Mouse (Mus musculus): ENCODE data around the gene Smyd3. TPM values are rescaled to one million over a fixed set of nuclear protein-coding genes. Genes with fewer than 3 reads are reported as not detected.

The Smyd3 gene
- polyA plus RNA-seq, 1 experiment from 2014 or later = 13.1 TPM

- Histone ChIP-seq H3K27me3 (ENCODE audit: control insufficient read depth, insufficient read depth, low read length) (no peaks in the 10 kb centered on the region), H3K9me3 (ENCODE audit: control insufficient read depth, low read length) (no peaks in the 10 kb centered on the region), H3K4me2 (no peak overlapping the region), H3K9ac (ENCODE audit: low read length) (no peak overlapping the region), H3K4me3 (ENCODE audit: low read depth, low read length) (no peak overlapping the region), H3K4me1 (ENCODE audit: control insufficient read depth, insufficient read depth, low read length) (no peaks in the 10 kb centered on the region), H3K36me3 (ENCODE audit: control insufficient read depth, insufficient read depth, low read length) (no peaks in the 10 kb centered on the region), H3K27ac (ENCODE audit: low read depth, low read length) (no peak overlapping the region)
- DNase-seq (ENCODE audit: low spot score, missing footprints) (no peak), ATAC-seq (ENCODE audit: low FRiP score) (no peak)
- WGBS = 82% methylated on average over 9 of the region's 9 CpGs
Measured at GRCm38 (mm10) chr1:179198517-179199200, 319.2 kb downstream of the Smyd3 start.

- DNase-seq (ENCODE audit: low spot score, missing footprints) (no peak), ATAC-seq (ENCODE audit: low FRiP score) (no peak)
- no peaks in the 10 kb centered on the region for H3K9me3 ChIP-seq (ENCODE audit: control insufficient read depth, low read length)
- 74% methylated on average over 11 of the region's 11 CpGs for WGBS
- no peak overlapping the region for H3K4me2 ChIP-seq
- H3K9ac ChIP-seq (ENCODE audit: low read length) = no peak overlapping the region
- no peak overlapping the region for H3K27ac ChIP-seq (ENCODE audit: low read depth, low read length)
- no peaks in the 10 kb centered on the region for H3K27me3 ChIP-seq (ENCODE audit: control insufficient read depth, insufficient read depth, low read length)
- no peak overlapping the region for H3K4me3 ChIP-seq (ENCODE audit: low read depth, low read length)
- no peaks in the 10 kb centered on the region for H3K4me1 ChIP-seq (ENCODE audit: control insufficient read depth, insufficient read depth, low read length)
- no peaks in the 10 kb centered on the region for H3K36me3 ChIP-seq (ENCODE audit: control insufficient read depth, insufficient read depth, low read length)
Measured at GRCm38 (mm10) chr1:179197821-179198516, 319.9 kb downstream of the Smyd3 start.

GRCm38 (mm10) chr1:179197156-179197555 is 320.7 kb downstream of the Smyd3 start:
- H3K4me1 ChIP-seq (ENCODE audit: control insufficient read depth, insufficient read depth, low read length) = no peaks in the 10 kb centered on the region
- H3K4me2 ChIP-seq = no peak overlapping the region
- 62% methylated on average over 4 of the region's 4 CpGs for WGBS
- ATAC-seq (ENCODE audit: low FRiP score) (no peak), DNase-seq (ENCODE audit: low spot score, missing footprints) (no peak)
- H3K27ac ChIP-seq (ENCODE audit: low read depth, low read length) = no peak overlapping the region
- H3K36me3 ChIP-seq (ENCODE audit: control insufficient read depth, insufficient read depth, low read length) = no peaks in the 10 kb centered on the region
- H3K9ac ChIP-seq (ENCODE audit: low read length) = no peak overlapping the region
- no peaks in the 10 kb centered on the region for H3K27me3 ChIP-seq (ENCODE audit: control insufficient read depth, insufficient read depth, low read length)
- H3K9me3 ChIP-seq (ENCODE audit: control insufficient read depth, low read length) = no peaks in the 10 kb centered on the region
- H3K4me3 ChIP-seq (ENCODE audit: low read depth, low read length) = no peak overlapping the region

DNA sequence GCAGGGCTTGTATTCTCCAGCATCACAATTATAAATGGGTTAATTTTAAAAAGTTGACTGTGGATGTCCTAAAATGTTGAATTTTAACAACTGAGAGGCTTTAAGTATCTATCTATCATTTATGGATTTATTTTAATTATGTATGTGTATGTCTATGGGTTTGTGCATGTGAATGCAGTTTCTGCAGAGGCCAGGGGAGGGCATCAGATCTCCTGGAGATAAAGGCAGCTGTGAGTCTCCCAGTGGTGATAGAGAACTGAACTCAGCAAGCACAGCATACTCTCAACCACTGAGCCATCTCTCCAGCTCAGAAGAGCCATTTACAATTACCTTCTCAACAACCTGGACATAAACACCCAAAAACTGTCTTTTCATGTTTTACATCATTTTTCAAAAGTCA is 321.4 kb downstream of the Smyd3 start:
- no peak for DNase-seq (ENCODE audit: low spot score, missing footprints)
- no peaks in the 10 kb centered on the region for H3K27me3 ChIP-seq (ENCODE audit: control insufficient read depth, insufficient read depth, low read length)
- no peaks in the 10 kb centered on the region for H3K9me3 ChIP-seq (ENCODE audit: control insufficient read depth, low read length)
- no peak for ATAC-seq (ENCODE audit: low FRiP score)
- H3K4me3 ChIP-seq (ENCODE audit: low read depth, low read length) = no peak overlapping the region
- H3K9ac ChIP-seq (ENCODE audit: low read length) = no peak overlapping the region
- H3K36me3 ChIP-seq (ENCODE audit: control insufficient read depth, insufficient read depth, low read length) = no peaks in the 10 kb centered on the region
- no peak overlapping the region for H3K27ac ChIP-seq (ENCODE audit: low read depth, low read length)
- no peak overlapping the region for H3K4me2 ChIP-seq
- no peaks in the 10 kb centered on the region for H3K4me1 ChIP-seq (ENCODE audit: control insufficient read depth, insufficient read depth, low read length)

DNA sequence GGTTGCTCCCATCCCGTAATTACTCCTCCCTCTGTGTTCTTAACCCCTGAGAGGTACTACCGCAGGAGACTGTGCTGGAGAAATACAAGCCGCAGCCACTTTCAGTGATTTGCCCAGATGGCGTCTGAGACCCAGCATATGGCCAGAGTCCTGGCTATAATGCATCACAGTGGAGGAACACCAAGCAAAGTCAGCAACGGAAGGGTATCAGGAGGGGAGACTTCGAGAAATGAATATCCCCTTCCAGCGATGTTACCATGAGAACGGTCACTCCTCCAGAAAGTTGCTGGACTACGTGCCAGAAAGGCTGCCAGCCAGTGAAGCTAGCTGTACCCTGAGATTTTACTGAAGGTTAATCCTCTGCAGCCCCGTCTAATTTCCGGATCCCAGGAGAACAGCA is 325.1 kb downstream of the Smyd3 start:
- no peaks in the 10 kb centered on the region for H3K27me3 ChIP-seq (ENCODE audit: control insufficient read depth, insufficient read depth, low read length)
- 87% methylated on average over 11 of the region's 11 CpGs for WGBS
- H3K9me3 ChIP-seq (ENCODE audit: control insufficient read depth, low read length) = no peaks in the 10 kb centered on the region
- no peak overlapping the region for H3K4me3 ChIP-seq (ENCODE audit: low read depth, low read length)
- DNase-seq (ENCODE audit: low spot score, missing footprints) = no peak
- H3K4me1 ChIP-seq (ENCODE audit: control insufficient read depth, insufficient read depth, low read length) = no peaks in the 10 kb centered on the region
- H3K4me2 ChIP-seq = no peak overlapping the region
- ATAC-seq (ENCODE audit: low FRiP score) = no peak
- H3K9ac ChIP-seq (ENCODE audit: low read length) = no peak overlapping the region
- H3K36me3 ChIP-seq (ENCODE audit: control insufficient read depth, insufficient read depth, low read length) = no peaks in the 10 kb centered on the region
- H3K27ac ChIP-seq (ENCODE audit: low read depth, low read length) = no peak overlapping the region

GRCm38 (mm10) chr1:179190837-179191236 is 327.0 kb downstream of the Smyd3 start:
- no peak overlapping the region for H3K4me3 ChIP-seq (ENCODE audit: low read depth, low read length)
- no peaks in the 10 kb centered on the region for H3K36me3 ChIP-seq (ENCODE audit: control insufficient read depth, insufficient read depth, low read length)
- ATAC-seq (ENCODE audit: low FRiP score) (no peak), DNase-seq (ENCODE audit: low spot score, missing footprints) (no peak)
- no peak overlapping the region for H3K9ac ChIP-seq (ENCODE audit: low read length)
- H3K27me3 ChIP-seq (ENCODE audit: control insufficient read depth, insufficient read depth, low read length) = no peaks in the 10 kb centered on the region
- 84% methylated on average over 2 of the region's 2 CpGs for WGBS
- no peaks in the 10 kb centered on the region for H3K9me3 ChIP-seq (ENCODE audit: control insufficient read depth, low read length)
- no peaks in the 10 kb centered on the region for H3K4me1 ChIP-seq (ENCODE audit: control insufficient read depth, insufficient read depth, low read length)
- no peak overlapping the region for H3K4me2 ChIP-seq
- H3K27ac ChIP-seq (ENCODE audit: low read depth, low read length) = no peak overlapping the region

DNA sequence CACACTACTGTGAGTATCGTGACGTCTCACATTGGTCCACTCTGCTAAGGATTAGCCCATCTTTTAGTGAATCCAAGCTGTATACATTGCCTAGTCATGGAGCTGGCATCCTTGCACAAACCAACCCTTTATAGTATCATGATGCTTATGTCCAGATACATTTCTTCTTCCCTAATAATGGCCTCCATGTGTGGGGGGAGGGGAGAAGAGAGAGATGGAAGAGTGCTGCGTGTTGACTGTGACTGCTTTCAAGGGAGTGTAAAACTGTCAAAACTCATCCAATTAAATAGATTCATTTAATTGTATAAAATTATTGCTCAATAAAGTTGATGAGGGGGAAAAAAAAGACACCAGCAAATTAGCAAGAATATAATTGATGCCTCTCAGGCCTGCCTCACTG is 330.7 kb downstream of the Smyd3 start:
- 93% methylated on average over 3 of the region's 3 CpGs for WGBS

GRCm38 (mm10) chr1:179184631-179185030 is 333.2 kb downstream of the Smyd3 start:
- Histone ChIP-seq H3K27me3 (ENCODE audit: control insufficient read depth, insufficient read depth, low read length) (no peaks in the 10 kb centered on the region), H3K4me1 (ENCODE audit: control insufficient read depth, insufficient read depth, low read length) (no peaks in the 10 kb centered on the region), H3K4me3 (ENCODE audit: low read depth, low read length) (no peak overlapping the region), H3K9ac (ENCODE audit: low read length) (no peak overlapping the region), H3K36me3 (ENCODE audit: control insufficient read depth, insufficient read depth, low read length) (no peaks in the 10 kb centered on the region), H3K27ac (ENCODE audit: low read depth, low read length) (no peak overlapping the region), H3K4me2 (no peak overlapping the region), H3K9me3 (ENCODE audit: control insufficient read depth, low read length) (no peaks in the 10 kb centered on the region)
- 92% methylated on average over 4 of the region's 4 CpGs for WGBS
- DNase-seq (ENCODE audit: low spot score, missing footprints) (no peak), ATAC-seq (ENCODE audit: low FRiP score) (no peak)

More for the DNA sequence above, 330.7 kb downstream of the Smyd3 start:
- DNase-seq (ENCODE audit: low spot score, missing footprints) = no peak
- Histone ChIP-seq H3K9ac (ENCODE audit: low read length) (no peak overlapping the region), H3K4me3 (ENCODE audit: low read depth, low read length) (no peak overlapping the region), H3K9me3 (ENCODE audit: control insufficient read depth, low read length) (no peaks in the 10 kb centered on the region), H3K27me3 (ENCODE audit: control insufficient read depth, insufficient read depth, low read length) (no peaks in the 10 kb centered on the region), H3K4me1 (ENCODE audit: control insufficient read depth, insufficient read depth, low read length) (no peaks in the 10 kb centered on the region), H3K36me3 (ENCODE audit: control insufficient read depth, insufficient read depth, low read length) (no peaks in the 10 kb centered on the region), H3K4me2 (no peak overlapping the region), H3K27ac (ENCODE audit: low read depth, low read length) (no peak overlapping the region)
- no peak for ATAC-seq (ENCODE audit: low FRiP score)

GRCm38 (mm10) chr1:179183499-179183898 is 334.3 kb downstream of the Smyd3 start:
- no peaks in the 10 kb centered on the region for H3K27me3 ChIP-seq (ENCODE audit: control insufficient read depth, insufficient read depth, low read length)
- no peaks in the 10 kb centered on the region for H3K9me3 ChIP-seq (ENCODE audit: control insufficient read depth, low read length)
- no peak overlapping the region for H3K4me3 ChIP-seq (ENCODE audit: low read depth, low read length)
- ATAC-seq (ENCODE audit: low FRiP score) = no peak
- DNase-seq (ENCODE audit: low spot score, missing footprints) = no peak
- H3K4me2 ChIP-seq = no peak overlapping the region
- 86% methylated on average over 6 of the region's 6 CpGs for WGBS
- no peaks in the 10 kb centered on the region for H3K36me3 ChIP-seq (ENCODE audit: control insufficient read depth, insufficient read depth, low read length)
- no peak overlapping the region for H3K27ac ChIP-seq (ENCODE audit: low read depth, low read length)
- H3K4me1 ChIP-seq (ENCODE audit: control insufficient read depth, insufficient read depth, low read length) = no peaks in the 10 kb centered on the region
- no peak overlapping the region for H3K9ac ChIP-seq (ENCODE audit: low read length)
